Mouse (Mus musculus) ES-E14 (cell line): ENCODE data around the gene Lypd6b. TPM values are rescaled to one million over a fixed set of nuclear protein-coding genes. Genes with fewer than 3 reads are reported as not detected.

Experiments used
- DNase-seq: peaks from one replicate; pipeline ENCODE4 v3.0.0-alpha.2; 2013; ENCODE audit warnings: low read depth, low spot score
- H3K27ac ChIP-seq: 2 replicates; pipeline ENCODE4 v1.5.1; 2012; ENCODE audit warnings: low read depth, mild to moderate bottlenecking, low read length, moderate library complexity, mixed read lengths; ENCODE audit not compliant: poor library complexity, insufficient read depth, severe bottlenecking
- H3K36me3 ChIP-seq: 2 replicates; pipeline ENCODE4 v1.6.1; 2012; ENCODE audit warnings: mild to moderate bottlenecking, low read length, moderate library complexity, mixed read lengths; ENCODE audit not compliant: control insufficient read depth, poor library complexity, insufficient read depth, severe bottlenecking
- H3K4me1 ChIP-seq, 2 experiments: fragments of 150-350 bp in 1 of 2; sonication (generic) in 1 of 2; 2 replicates each; pipeline ENCODE4 v1.6.1; 2012; ENCODE audit warnings: low read length in 2 of 2, mild to moderate bottlenecking in 1 of 2, mixed read lengths in 1 of 2; ENCODE audit not compliant: control insufficient read depth in 2 of 2, insufficient read depth in 2 of 2, poor library complexity in 1 of 2
- H3K4me3 ChIP-seq, 2 experiments: fragments of 150-350 bp in 1 of 2; sonication (generic) in 1 of 2; 2 replicates each; pipeline ENCODE4 v1.5.1; 2012; ENCODE audit warnings: low read length in 2 of 2, low read depth in 1 of 2, mild to moderate bottlenecking in 1 of 2, mixed read lengths in 1 of 2; ENCODE audit not compliant: insufficient read depth in 1 of 2, poor library complexity in 1 of 2, severe bottlenecking in 1 of 2
- H3K9ac ChIP-seq: 2 replicates; pipeline ENCODE4 v1.6.1; 2012; ENCODE audit warnings: low read depth, mild to moderate bottlenecking, low read length, mixed read lengths; ENCODE audit not compliant: poor library complexity, insufficient read depth, severe bottlenecking
- H3K9me3 ChIP-seq: fragments of 150-350 bp; sonication (generic); 2 replicates; pipeline ENCODE4 v1.6.1; 2012; ENCODE audit warnings: low read depth, mild to moderate bottlenecking, low read length; ENCODE audit not compliant: control insufficient read depth, insufficient read depth
- CHD2 ChIP-seq: IDR thresholded peaks from 2 replicates; pipeline ENCODE4 v1.6.1; 2014; ENCODE audit warnings: mild to moderate bottlenecking, low read depth, low read length, inconsistent platforms
- HCFC1 ChIP-seq: IDR thresholded peaks from 2 replicates; pipeline ENCODE4 v1.6.1; 2012; ENCODE audit warnings: low read length, inconsistent platforms, borderline replicate concordance; ENCODE audit not compliant: insufficient read depth
- MAFK ChIP-seq: IDR thresholded peaks from 2 replicates; pipeline ENCODE4 v1.6.1; 2014; ENCODE audit warnings: mild to moderate bottlenecking, low read depth, low read length, inconsistent platforms; ENCODE audit not compliant: insufficient read depth
- ZC3H11A ChIP-seq: IDR thresholded peaks from 2 replicates; pipeline ENCODE4 v1.6.1; 2012; ENCODE audit warnings: low read depth, mild to moderate bottlenecking, inconsistent platforms, low read length, borderline replicate concordance
- ZNF384 ChIP-seq: IDR thresholded peaks from 2 replicates; pipeline ENCODE4 v1.6.1; 2012; ENCODE audit warnings: low read depth, low read length, inconsistent platforms
- in situ Hi-C, 2 experiments: fragments of 600-800 bp; cut with MboI; formaldehyde crosslinking; loops; one replicate each; pipeline ENCODE4 v1.15.1; 2025; ENCODE audit warnings: low sequenced_read_pairs in 2 of 2, inconsistent platforms in 1 of 2; ENCODE audit not compliant: unreplicated experiment in 2 of 2
- total RNA-seq: library from RNA; depleted of rRNA; stranded (reverse); fragments of 300-350 nt; gene quantifications from 2 replicates; pipeline ENCODE4 v1.2.3, GENCODE M21; 2012

The Lypd6b gene
- total RNA-seq, 1 experiment: 0.18 TPM

- no peak overlapping the region for H3K4me3 ChIP-seq
- H3K36me3 ChIP-seq: no peaks in the 10 kb centered on the region
- no peak for DNase-seq
- peaks cover 8 to 18% of the 10 kb centered on the region in 2 experiments; a peak in 3 of 4 replicates for H3K4me1 ChIP-seq
- H3K9ac ChIP-seq: no peak overlapping the region
- TF ChIP-seq MAFK: no peak
- no peak for TF ChIP-seq ZC3H11A
- TF ChIP-seq CHD2: no peak
- no peak for TF ChIP-seq HCFC1
- TF ChIP-seq ZNF384: no peak
- no peaks in the 10 kb centered on the region for H3K9me3 ChIP-seq
- in situ Hi-C loops: no loop called here
- H3K27ac ChIP-seq: peak overlapping the region; percentile 34
These were observed 24.4 kb downstream of the Lypd6b start for GRCm38 (mm10) chr2:49811871-49812363.

GRCm38 (mm10) chr2:49813151-49813550 lies 25.7 kb downstream of the Lypd6b start:
- Histone ChIP-seq H3K4me3 (no peak overlapping the region), H3K9me3 (no peaks in the 10 kb centered on the region), H3K36me3 (no peaks in the 10 kb centered on the region), H3K9ac (no peak overlapping the region), H3K4me1 (peaks cover 8 to 19% of the 10 kb centered on the region in 2 experiments; a peak in 3 of 4 replicates), H3K27ac (no peak overlapping the region)
- TF ChIP-seq CHD2: no peak
- no peak for TF ChIP-seq HCFC1
- no peak for TF ChIP-seq MAFK
- TF ChIP-seq ZNF384: no peak
- no peak for TF ChIP-seq ZC3H11A
- in situ Hi-C loops: no loop called here
- no peak for DNase-seq

- H3K4me1 ChIP-seq: peaks cover 7 to 15% of the 10 kb centered on the region in 2 experiments; a peak in 3 of 4 replicates
- no peaks in the 10 kb centered on the region for H3K36me3 ChIP-seq
- in situ Hi-C loops: no loop called here
- TF ChIP-seq MAFK: no peak
- no peak for TF ChIP-seq ZC3H11A
- TF ChIP-seq HCFC1: no peak
- no peak for TF ChIP-seq ZNF384
- no peak for TF ChIP-seq CHD2
- no peak overlapping the region for H3K4me3 ChIP-seq
- no peaks in the 10 kb centered on the region for H3K9me3 ChIP-seq
- H3K9ac ChIP-seq: no peak overlapping the region
- no peak overlapping the region for H3K27ac ChIP-seq
- DNase-seq: no peak
These were observed 26.5 kb downstream of the Lypd6b start for GRCm38 (mm10) chr2:49814011-49814410.

GRCm38 (mm10) chr2:49815696-49816320 lies 28.3 kb downstream of the Lypd6b start:
- H3K4me1 ChIP-seq: peaks cover 5 to 12% of the 10 kb centered on the region in 2 experiments; a peak in 2 of 4 replicates
- TF ChIP-seq CHD2: no peak
- TF ChIP-seq ZC3H11A: no peak
- TF ChIP-seq ZNF384: no peak
- TF ChIP-seq MAFK: no peak
- TF ChIP-seq HCFC1: no peak
- no peaks in the 10 kb centered on the region for H3K36me3 ChIP-seq
- no peak overlapping the region for H3K9ac ChIP-seq
- DNase-seq: no peak
- H3K4me3 ChIP-seq: no peak overlapping the region
- H3K27ac ChIP-seq: no peak overlapping the region
- in situ Hi-C loops: no loop called here
- H3K9me3 ChIP-seq: no peaks in the 10 kb centered on the region
